Mouse (Mus musculus) left cerebral cortex, postnatal 10 days (tissue): ENCODE data around the gene Slc16a3. TPM values are rescaled to one million over a fixed set of nuclear protein-coding genes. Genes with fewer than 3 reads are reported as not detected.

Source experiments
- DNase-seq, 2 experiments: peaks; one replicate each; pipeline ENCODE4 v3.0.0; 2021 to 2022; ENCODE audit warnings: low spot score in 2 of 2, mixed read lengths in 1 of 2; ENCODE audit errors: extremely low spot score in 1 of 2
- intact Hi-C: fragments of 180-260 bp; cut with DNase I; formaldehyde crosslinking; loops from one replicate; pipeline ENCODE4 v1.15.1; 2025
- total RNA-seq, 2 experiments: library from RNA; stranded (reverse); gene quantifications; 2 replicates each; pipeline ENCODE4 v1.2.3; 2021

Slc16a3 gene
- total RNA-seq, 2 experiments from 2014 or later: 3.6 to 5.1 TPM

DNA sequence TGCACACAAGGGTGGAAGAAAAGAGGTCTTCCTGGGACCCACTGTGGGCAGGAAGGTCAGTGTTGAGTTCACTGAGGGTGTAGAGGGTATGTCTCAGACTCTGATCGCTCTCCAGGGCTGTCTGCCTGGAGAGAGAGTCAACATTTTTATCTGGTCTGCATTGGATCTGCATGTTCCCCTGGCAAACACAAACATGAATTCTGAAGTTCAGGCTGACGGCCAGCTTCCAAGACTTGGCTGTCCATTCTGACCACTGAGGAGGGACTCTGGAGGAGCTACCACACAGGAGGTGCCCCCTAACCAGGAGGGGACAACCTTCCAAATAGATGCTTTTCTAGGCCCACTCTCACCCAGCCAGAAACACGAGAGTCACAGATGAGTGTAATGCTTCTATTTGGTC lies 43.5 kb downstream of the Slc16a3 start:
- intact Hi-C loops: no loop called here
- no peak for DNase-seq

DNA sequence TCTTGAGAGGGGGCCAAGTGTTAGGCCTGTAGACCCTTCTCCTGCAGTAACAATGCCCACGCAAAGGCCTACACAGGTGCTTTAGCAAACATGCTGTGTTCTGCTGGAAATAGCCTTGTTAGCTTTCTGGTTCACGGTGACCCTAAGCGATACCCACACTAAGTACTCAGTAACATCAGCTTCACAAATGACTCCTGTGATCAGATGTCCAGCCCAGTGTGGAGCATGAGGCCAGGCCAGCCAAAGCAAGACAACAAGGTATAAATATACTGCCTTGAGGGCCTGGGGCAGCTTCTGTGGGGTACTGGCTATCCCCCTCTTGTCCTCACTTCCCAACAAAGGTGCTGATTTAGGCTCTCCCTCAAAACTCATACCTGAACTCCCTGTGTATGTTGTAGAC lies 44.8 kb downstream of the Slc16a3 start:
- intact Hi-C loops: no loop called here
- DNase-seq: no peak

DNA sequence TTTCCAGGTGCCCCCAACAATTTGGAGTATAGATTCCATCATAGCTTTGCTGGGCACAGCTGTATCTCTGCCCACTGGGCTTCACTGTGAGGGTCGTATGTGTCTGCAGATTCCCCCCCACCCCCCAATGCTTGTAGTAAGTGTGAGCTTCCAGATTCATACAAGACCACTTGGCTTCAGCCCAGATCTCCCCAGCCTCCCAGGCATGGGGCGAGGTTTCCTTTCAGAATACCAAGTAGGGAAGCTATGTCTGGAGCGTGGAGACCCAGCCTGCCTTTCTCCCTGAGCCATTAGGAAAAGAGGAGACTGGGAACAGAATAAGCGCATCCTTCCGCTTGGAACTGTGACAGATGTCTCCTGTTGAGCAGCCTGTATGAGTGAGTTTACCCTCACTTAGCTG lies 45.3 kb downstream of the Slc16a3 start:
- intact Hi-C loops: no loop called here
- DNase-seq: peak in 1 of 2 experiments; percentile 53

DNA sequence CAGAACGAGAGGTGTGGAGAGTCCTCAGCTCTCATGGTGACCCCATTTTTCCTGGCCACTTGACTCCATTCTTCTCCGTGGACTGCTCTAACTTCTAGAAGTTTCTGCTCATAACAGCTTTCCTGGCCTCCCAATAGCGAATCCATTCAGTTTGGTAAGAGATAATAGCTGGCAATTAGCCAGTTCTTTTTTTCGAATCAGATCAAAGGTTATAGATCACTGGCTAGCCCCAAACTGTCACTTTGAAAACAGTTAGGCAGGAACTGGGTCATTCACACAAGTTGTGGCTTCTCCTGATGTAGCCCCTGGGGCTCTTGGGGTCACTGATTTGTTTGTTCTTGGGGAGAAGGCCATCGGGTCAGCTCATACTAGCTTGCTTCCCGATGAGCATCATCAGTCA lies 46.5 kb downstream of the Slc16a3 start:
- intact Hi-C loops: no loop called here
- DNase-seq: no peak

DNA sequence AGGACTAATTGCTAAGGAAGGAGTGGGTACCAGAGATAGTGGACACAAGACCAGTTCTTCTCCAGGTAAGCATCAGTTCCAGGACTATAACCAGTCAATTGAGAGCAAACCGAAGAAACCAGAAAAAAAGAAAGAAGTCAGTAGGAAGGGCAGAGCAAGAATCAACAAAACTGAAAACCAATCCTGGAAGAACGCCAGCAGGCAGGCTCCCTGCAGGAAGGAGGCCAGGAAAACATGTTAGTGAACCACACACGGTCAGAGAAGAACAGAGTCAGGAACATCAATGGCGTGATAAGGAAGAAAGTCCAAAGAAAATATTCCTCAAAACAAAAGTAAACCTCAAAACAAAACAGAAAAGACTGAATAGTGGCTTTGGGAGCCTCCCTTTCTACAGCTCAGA lies 53.7 kb downstream of the Slc16a3 start:
- intact Hi-C loops: no loop called here
- peak in 1 of 2 experiments; percentile 63 for DNase-seq

DNA sequence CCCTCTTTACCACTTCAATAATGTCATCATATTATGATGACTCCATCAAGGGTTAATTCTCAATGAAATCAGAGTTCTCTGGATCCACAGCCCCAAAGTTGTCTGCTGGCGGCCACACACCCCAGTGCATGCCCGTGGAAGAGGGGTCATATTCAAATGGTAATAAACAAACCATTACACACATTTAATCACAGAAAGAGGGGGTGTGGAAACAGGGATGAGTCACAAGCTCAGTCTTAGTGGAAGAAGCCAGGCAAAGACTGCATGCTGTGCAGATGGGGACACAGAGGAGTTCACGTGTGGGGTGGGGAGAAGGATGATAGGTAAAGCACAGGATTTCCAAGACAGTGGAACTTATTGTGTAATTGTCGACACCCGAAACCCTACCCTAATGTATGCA lies 56.0 kb downstream of the Slc16a3 start:
- DNase-seq: no peak

DNA sequence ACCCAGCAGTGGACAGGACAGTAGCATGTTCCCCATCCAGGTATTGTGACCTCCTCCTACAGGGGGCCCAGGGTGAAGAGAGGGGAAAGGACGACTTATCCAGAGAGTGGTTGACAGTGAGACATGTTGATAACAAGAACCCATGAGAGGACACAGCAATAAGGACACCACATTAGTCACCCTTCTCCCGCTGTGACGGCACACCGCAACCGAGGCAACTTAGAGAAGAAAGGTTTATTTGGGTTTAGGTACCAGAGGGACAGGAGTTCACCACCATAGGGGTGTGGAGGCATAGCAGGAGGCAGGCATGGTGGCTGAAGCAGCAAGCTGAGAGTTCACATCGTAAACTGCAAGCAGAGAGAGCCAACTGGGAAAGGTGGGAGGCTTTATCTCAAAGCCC lies 57.9 kb downstream of the Slc16a3 start:
- intact Hi-C loops: no loop called here
- DNase-seq: no peak

More for the DNA sequence above, 56.0 kb downstream of the Slc16a3 start:
- intact Hi-C loops: no loop called here

DNA sequence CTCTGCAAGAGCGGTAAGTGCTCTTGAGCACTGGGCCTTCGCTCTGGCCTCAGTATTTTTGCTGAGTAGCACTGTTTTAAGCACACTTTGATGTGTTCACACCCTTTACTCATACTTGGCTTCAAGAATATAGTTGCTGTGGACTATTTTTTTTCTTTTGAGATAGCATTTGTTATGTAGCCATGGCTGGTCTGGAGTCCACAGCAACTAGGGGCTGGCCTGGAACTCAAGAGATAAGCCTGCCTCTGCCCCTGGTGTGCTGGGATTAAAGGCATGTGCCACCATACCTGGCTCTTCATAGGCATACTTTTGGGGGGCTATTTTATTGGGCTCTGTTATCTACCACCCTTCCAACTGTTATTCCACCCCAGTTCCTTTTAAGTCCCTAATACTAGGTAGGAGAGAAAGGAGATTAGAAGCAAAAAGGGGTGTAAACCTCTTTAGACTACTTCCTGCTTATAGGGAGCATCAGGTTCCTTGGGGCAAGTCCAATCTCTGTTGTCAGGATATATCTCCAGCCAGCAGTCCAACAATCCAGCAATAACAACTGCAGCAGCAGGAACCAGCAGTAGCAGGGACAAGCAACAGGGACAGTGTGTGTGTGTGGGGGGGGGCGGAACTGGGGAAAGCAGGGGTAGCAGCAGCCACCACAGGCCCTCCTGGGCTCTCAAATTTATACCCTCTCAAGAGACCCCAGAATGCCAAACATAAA lies 61.9 kb downstream of the Slc16a3 start:
- DNase-seq: no peak
- intact Hi-C loops: no loop called here

Other genes starting within 250 kb of the Slc16a3 start
- gene Cenpx, start 234.7 kb upstream of the Slc16a3 start, total RNA-seq: 10 to 100 TPM; 24.5 to 26.0 TPM
- 10 to 100 TPM; 58.3 to 66.0 TPM for gene Lrrc45, start 234.6 kb upstream of the Slc16a3 start, total RNA-seq
- gene Rac3, start 227.0 kb upstream of the Slc16a3 start, total RNA-seq: 100 to 1,000 TPM; 265 to 293 TPM
- gene Dcxr, start 221.2 kb upstream of the Slc16a3 start, total RNA-seq: 1 to 10 TPM; 5.9 to 6.4 TPM
- 1 to 10 TPM; 3.3 to 3.7 TPM for gene Cbr2, start 216.4 kb upstream of the Slc16a3 start, total RNA-seq
- 10 to 100 TPM; 25.0 to 46.6 TPM for gene Hmga1b, start 185.7 kb upstream of the Slc16a3 start, total RNA-seq
- 10 to 100 TPM; 88.1 to 88.4 TPM for gene Rfng, start 164.3 kb upstream of the Slc16a3 start, total RNA-seq
- 100 to 1,000 TPM; 147 to 148 TPM for gene Gps1, start 164.2 kb upstream of the Slc16a3 start, total RNA-seq
- gene Dus1l, start 152.1 kb upstream of the Slc16a3 start, total RNA-seq: 10 to 100 TPM; 37.4 to 40.7 TPM
- 100 to 1,000 TPM; 258 to 269 TPM for gene Fasn, start 123.9 kb upstream of the Slc16a3 start, total RNA-seq
- gene Ccdc57, start 15.6 kb upstream of the Slc16a3 start, total RNA-seq: 1 to 10 TPM; 8.1 to 8.4 TPM
- gene Csnk1d, start 42.9 kb downstream of the Slc16a3 start, total RNA-seq: 100 to 1,000 TPM; 112 to 119 TPM
- gene Cd7, start 90.9 kb downstream of the Slc16a3 start, total RNA-seq: not detected
- not detected for gene Sectm1b, start 115.1 kb downstream of the Slc16a3 start, total RNA-seq
- not detected for gene Sectm1a, start 132.7 kb downstream of the Slc16a3 start, total RNA-seq
- not detected for gene Tex19.2, start 170.2 kb downstream of the Slc16a3 start, total RNA-seq
- not detected for gene Tex19.1, start 197.7 kb downstream of the Slc16a3 start, total RNA-seq
- gene Uts2r, start 211.8 kb downstream of the Slc16a3 start, total RNA-seq: not detected